Mouse (Mus musculus): ENCODE results near the gene Gas2l1.
A peak's percentile ranks its signal among the peaks of the same experiment; 100 is the strongest.

- TF ChIP-seq POLR2A (IDR thresholded peaks at IDR 0.05; ENCODE audit: borderline replicate concordance, extremely low read depth, low read depth, low read length) (peak; percentile 98), CTCF (IDR thresholded peaks at IDR 0.05; ENCODE audit: insufficient read depth, low read length) (no peak)
These were observed 33.8 kb upstream of the Gas2l1 start, which contains the start of the genes Rhbdd3 and Ewsr1 for GRCm38 (mm10) chr11:5098736-5099542.
